Mouse (Mus musculus) lung, postnatal 4 days (tissue): Measurements from ENCODE around the gene Lrrc57.
A peak's percentile ranks its signal among the peaks of the same experiment; 100 is the strongest.
"Not testable (repeated sequence)": the region's sequence is repeated elsewhere in the genome, so short reads cannot be mapped to it uniquely, and the experiment has no call there.

Experiments used
- DNase-seq, 2 experiments: peaks; one replicate each; pipeline ENCODE4 v3.0.0; 2021

The Lrrc57 gene

DNA sequence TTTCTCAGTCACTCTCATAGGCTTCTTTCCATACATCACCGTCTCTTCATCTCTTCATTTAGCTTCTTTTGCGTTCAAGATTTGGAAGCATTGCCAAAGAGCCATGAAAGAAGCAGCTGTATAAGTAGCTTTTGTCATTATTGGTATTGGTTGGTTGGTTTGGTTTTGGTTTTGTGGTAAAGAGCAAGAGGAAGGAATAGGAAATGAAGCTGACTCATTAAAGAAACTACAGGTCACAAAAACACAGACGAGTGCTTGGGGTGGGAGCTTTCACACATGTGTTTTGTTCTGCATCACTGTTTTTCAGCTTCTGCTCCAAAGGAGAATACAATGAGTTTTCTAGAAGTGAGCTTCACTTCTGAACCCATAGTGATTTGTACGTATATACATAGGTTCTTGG is 9.8 kb downstream of the Lrrc57 start:
- DNase-seq: no peak

DNA sequence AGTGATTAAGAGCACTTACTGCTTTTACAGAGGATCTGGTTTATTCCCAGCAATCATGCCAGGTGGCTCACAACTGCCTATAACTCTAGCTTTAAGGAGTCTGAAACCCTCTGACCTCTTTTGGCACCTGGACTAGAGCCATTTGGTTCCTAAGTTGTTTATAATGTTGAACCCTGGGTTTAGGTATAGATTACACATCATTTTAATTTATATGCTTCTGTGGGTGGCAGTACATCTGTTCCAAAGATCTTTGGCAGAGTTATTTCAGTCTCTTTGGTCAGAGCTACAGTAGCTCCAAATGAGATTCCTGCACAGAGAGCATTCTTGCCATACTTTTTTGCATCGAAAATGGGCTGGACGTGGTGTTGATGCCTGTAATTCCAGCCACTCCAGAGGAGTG is 11.6 kb downstream of the Lrrc57 start:
- no peak for DNase-seq

GRCm38 (mm10) chr2:120592227-120592626 is 17.1 kb downstream of the Lrrc57 start:
- DNase-seq: no peak

DNA sequence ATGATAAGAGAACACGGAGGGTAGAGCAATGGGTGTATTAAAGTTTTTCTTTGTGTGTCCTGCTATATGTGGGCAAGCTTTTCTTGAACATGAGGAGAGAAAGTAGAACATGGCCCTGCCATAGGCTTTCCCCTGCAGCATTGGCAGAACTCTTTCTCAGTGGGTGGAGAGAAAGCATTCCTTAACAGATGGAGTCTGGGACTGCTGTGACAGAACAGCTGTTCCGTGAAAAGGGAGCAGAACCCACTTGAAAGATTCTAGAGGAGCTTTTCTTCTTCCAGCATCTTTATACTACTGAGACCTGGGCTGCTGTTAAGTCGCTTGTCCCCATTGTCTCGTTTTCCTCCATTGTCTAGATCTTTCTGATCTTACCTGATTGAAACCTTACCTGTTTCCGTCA is 19.6 kb downstream of the Lrrc57 start:
- DNase-seq: no peak

- DNase-seq: no peak
These were observed 31.0 kb downstream of the Lrrc57 start for GRCm38 (mm10) chr2:120578286-120578685.

DNA sequence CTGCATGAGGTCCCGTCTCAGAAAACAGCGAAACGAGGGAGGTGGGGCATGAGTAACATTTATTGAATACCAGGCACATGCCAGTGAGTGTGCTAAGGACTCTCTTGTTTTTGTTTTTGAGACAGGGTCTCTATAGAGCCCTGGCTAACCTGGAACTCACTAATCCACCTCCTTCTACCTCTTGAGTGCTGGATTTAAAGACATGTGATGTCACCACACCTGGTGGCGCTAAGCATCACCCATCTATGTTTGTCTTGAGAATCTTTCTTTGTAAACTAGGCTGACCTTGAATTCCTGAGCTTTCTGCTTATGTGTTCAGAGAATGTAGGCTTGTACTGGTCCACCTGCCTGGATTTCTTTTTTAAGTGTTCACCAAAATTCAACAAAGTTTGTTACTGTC is 31.5 kb downstream of the Lrrc57 start:
- DNase-seq: no peak

- DNase-seq: no peak
These were observed 33.3 kb downstream of the Lrrc57 start for GRCm38 (mm10) chr2:120575978-120576377.

DNA sequence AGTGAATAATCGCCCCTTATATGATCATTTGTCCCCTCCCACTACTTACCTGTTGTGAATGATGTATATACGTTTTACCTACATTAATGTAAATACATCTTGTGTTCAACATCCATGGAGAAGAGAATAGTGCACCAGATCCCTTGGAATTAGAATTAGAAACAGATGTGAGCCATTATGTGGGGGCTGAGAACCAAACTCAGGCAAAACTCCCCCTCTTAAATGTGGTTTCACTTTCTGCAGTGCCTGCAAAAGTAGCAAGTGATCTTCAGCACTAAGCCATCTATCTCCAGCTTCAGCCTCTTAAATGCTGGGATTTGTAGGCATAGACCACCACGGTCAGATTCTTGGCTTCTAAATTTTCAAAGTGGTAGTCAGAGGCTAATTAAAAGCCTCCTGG is 34.2 kb downstream of the Lrrc57 start:
- no peak for DNase-seq

DNA sequence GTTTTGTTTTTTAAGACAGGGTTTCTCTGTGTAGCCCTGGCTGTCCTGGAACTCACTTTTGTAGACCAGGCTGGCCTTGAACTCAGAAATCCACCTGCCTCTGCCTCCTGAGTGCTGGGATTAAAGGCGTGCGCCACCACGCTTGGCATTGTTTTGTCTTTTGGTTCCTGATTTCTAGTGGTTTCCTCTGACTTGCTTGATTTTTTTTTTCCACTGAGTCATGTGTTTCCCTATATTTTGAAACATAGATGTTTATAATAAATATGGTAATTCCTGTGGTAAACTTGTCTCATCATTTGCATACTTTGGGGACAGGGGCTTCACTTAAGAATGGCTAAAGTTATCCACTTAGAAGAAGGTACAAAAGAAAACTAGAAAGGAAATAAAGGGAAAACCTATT is 37.2 kb downstream of the Lrrc57 start:
- DNase-seq: not testable (repeated sequence)

DNA sequence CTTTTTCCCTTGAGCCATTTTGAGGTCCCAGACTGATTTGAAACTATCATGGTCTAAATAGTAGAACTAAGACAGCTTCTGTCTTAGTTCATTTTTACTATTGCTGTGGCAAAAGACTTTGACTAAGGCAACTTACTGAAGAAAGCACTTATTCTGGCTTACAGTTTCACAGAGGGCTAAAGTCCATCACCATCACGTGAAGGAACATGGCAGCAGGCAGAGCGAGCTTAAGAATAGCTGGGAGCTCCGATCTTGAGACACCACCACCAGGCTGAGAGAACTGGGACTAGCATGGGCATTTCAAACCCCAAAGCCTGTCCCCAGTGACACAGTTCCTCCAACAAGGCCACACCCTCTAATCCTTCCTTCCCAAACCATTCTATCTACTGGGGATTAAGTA is 38.2 kb downstream of the Lrrc57 start:
- DNase-seq: no peak

GRCm38 (mm10) chr2:120567798-120568320 is 41.5 kb downstream of the Lrrc57 start:
- DNase-seq: no peak

GRCm38 (mm10) chr2:120566886-120567797 is 42.2 kb downstream of the Lrrc57 start, which contains the start of gene Snap23:
Gene Snap23, plus strand, starts transcription at chr2:120567671.
- peak; percentile 96 to 99 for DNase-seq

DNA sequence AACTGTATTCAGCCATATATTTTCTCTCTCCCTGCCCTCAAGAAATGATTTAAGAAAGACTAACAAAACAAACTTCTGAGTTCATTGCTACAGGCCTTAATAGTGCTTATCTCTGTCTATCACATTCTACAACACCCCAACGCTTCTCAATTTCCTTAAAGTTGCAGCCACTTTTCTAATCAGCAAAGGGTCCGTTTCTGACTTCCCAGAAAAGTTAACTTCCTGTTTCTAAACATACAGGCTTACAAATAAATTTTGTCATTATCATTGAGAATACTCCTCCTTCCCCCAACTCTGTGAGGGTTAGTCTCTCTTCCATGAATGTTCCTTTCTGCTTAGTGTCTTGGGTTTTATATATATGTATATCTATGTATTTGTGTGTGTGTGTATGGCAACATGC is 44.0 kb downstream of the Lrrc57 start:
- DNase-seq: no peak

- DNase-seq: not testable (repeated sequence)
These were observed 44.7 kb downstream of the Lrrc57 start for GRCm38 (mm10) chr2:120564548-120565188.

- peak; percentile 90 to 91 for DNase-seq
These were observed 45.9 kb downstream of the Lrrc57 start, which contains the start of gene Zfp106 for GRCm38 (mm10) chr2:120563235-120563990. Gene Zfp106, minus strand, starts transcription at chr2:120563843.

DNA sequence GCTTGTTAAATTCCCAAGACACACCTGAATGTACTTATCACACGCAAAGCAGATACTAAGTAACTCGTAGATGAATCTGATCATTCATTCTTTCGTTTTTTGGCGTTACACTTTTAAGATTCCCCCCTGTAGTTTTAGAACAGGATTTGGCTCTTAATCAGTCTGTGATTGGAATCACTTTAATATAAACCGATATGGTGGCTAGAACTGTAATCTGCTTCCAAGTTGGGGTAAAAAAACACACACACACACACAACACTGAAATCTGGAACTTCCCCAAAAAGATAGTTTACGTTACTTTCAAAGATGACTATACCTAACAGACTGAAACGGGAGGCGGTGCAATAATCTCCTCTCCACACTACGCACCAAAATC is 46.5 kb downstream of the Lrrc57 start:
- DNase-seq: no peak

DNA sequence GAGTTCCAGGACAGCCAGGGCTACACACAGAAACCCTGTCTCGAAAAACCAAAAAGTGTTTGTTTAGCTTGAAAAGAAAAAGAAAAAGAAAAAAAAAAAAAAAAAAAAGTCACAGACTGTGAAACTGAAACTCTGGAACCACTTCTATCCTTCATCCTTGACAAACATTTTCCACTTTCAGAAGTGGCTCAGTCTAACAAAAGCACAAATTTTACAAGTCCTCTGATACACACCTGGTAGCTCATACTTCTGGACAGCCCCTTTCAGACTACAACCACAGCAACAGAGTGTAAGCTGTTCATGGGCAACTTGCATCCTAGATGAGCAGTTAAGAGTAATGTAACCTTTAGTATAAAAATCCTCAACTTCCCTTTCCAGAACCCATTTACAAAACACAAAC is 47.8 kb downstream of the Lrrc57 start:
- no peak for DNase-seq

- DNase-seq: no peak
These were observed 50.5 kb downstream of the Lrrc57 start for GRCm38 (mm10) chr2:120558813-120559212.

DNA sequence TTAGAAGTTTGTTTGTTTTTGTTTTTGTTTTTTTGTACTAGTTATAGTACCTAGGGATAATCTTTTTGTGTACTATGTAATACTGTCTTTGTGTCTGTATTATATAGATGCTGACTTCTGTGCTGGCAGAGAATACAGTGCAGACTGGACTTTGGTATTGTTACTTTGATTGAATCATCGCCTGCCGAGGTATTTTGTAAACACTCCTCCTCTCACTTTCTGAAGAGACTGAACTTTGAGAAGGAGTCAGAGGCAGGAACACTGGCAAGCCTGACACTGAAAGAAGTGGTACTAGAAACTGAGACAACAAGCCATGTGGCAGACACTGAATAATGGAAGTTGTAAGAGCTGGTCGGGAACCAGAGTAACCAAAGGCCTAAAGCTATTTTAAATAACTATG is 52.5 kb downstream of the Lrrc57 start:
- DNase-seq: no peak
